Mouse (Mus musculus) liver, embryonic 15.5 days (tissue): Measurements from ENCODE around the gene Ccr8. TPM values are rescaled to one million over a fixed set of nuclear protein-coding genes. Genes with fewer than 3 reads are reported as not detected.

Experiments
- ATAC-seq: fragments of 200-750 bp; cut with Nextera tagmentation; 2 replicates; pipeline ENCODE4 v1.8.0; 2017; ENCODE audit warnings: moderate number of reproducible peaks, mild to moderate bottlenecking, moderate library complexity; ENCODE audit not compliant: insufficient read depth
- H3K27ac ChIP-seq: fragments of 300-500 bp; sonication (generic); replicated peaks from 2 replicates; pipeline ENCODE4 v1.5.1; 2015; ENCODE audit warnings: mild to moderate bottlenecking, inconsistent platforms
- H3K27me3 ChIP-seq: fragments of 300-500 bp; sonication (generic); 2 replicates; pipeline ENCODE4 v1.6.1; 2015; ENCODE audit warnings: mild to moderate bottlenecking, inconsistent platforms
- H3K36me3 ChIP-seq: fragments of 300-500 bp; sonication (generic); replicated peaks from 2 replicates; pipeline ENCODE4 v1.6.1; 2015; ENCODE audit warnings: moderate library complexity, mild to moderate bottlenecking, inconsistent platforms
- H3K4me1 ChIP-seq: fragments of 300-500 bp; sonication (generic); replicated peaks from 2 replicates; pipeline ENCODE4 v1.6.1; 2015; ENCODE audit warnings: inconsistent platforms
- H3K4me2 ChIP-seq: fragments of 300-500 bp; sonication (generic); 2 replicates; pipeline ENCODE4 v1.6.1; 2015; ENCODE audit warnings: moderate library complexity, mild to moderate bottlenecking, inconsistent platforms
- H3K4me3 ChIP-seq: fragments of 300-500 bp; sonication (generic); replicated peaks from 2 replicates; pipeline ENCODE4 v1.5.1; 2015; ENCODE audit warnings: mild to moderate bottlenecking, inconsistent platforms
- H3K9ac ChIP-seq: fragments of 300-500 bp; sonication (generic); 2 replicates; pipeline ENCODE4 v1.6.1; 2015; ENCODE audit warnings: moderate library complexity, mild to moderate bottlenecking, inconsistent platforms
- H3K9me3 ChIP-seq: fragments of 300-500 bp; sonication (generic); replicated peaks from 2 replicates; pipeline ENCODE4 v1.6.1; 2016; ENCODE audit warnings: inconsistent platforms
- WGBS: fragments of 180-500 bp; shearing (Covaris S2); methylation state at CpG from one replicate; pipeline ENCODE4 v1.1.7; 2015; ENCODE audit warnings: mixed read lengths; ENCODE audit not compliant: insufficient replicate concordance; 5-methylcytosine and 5-hydroxymethylcytosine counted together
- polyA plus RNA-seq: library from polyadenylated mRNA; unstranded; fragments of >200 nt; fragmentation: Nextera tagmentation; extraction: Ambion mirVana; gene quantifications from 2 replicates; pipeline ENCODE4 v1.2.1, GENCODE M21; 2015

Ccr8 gene
- polyA plus RNA-seq, 1 experiment from 2014 or later, result 0.07 TPM

GRCm38 (mm10) chr9:120132980-120133754 is 41.3 kb downstream of the Ccr8 start:
- H3K4me3 ChIP-seq, result no peak overlapping the region
- ATAC-seq, result peak; percentile 32; the same call in 1 of the 2 replicates
- WGBS, result 24% methylated on average over 8 of the region's 8 CpGs

DNA sequence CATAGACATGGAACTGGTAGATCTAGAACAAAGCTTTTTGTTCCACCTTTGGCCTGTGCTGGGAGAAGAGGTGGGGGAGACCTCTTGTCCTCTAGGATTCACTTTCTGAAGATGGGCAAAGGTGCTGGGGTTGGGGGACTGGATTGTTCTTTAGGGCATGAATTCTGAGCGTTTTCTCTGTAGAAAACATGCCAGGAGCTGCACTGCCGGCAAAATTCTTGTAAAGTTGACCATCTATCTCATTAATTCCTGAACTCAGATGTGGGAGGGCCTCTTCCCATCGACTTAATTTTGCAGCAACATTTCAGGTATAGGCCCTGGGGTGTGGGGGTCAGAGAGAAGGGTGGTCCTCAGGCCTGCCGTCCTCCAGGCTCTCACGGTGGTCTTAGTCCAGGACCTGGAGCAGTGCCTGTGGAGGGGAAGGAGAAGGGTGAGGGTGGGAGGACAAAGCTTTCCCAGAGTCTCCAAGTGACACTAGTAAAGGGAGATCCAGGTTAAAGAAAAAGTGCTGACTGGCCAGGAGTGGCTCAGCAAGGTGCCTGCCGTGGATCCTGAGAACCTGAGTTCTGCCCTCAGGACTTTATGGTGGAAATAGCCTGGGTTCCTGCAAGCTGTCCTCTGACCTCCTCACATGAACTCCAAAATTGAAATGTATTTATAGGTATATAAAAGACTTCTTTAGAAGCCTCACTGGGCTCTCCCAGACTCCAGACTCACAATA is 42.0 kb downstream of the Ccr8 start:
- H3K4me2 ChIP-seq, result no peak overlapping the region
- no peak overlapping the region; the same call in 1 of the 2 replicates for H3K27ac ChIP-seq
- ATAC-seq, result no peak
- H3K9ac ChIP-seq, result no peak overlapping the region
- H3K9me3 ChIP-seq, result no peaks in the 10 kb centered on the region
- no peaks in the 10 kb centered on the region for H3K27me3 ChIP-seq
- H3K4me1 ChIP-seq, result peaks cover 14% of the 10 kb centered on the region
- H3K4me3 ChIP-seq, result no peak overlapping the region
- WGBS, result 41% methylated on average over 6 of the region's 6 CpGs
- peaks cover 42% of the 10 kb centered on the region for H3K36me3 ChIP-seq

More at GRCm38 (mm10) chr9:120132980-120133754, 41.3 kb downstream of the Ccr8 start:
- Histone ChIP-seq H3K4me2 (no peak overlapping the region), H3K9me3 (no peaks in the 10 kb centered on the region), H3K9ac (no peak overlapping the region), H3K4me1 (peaks cover 22% of the 10 kb centered on the region), H3K27ac (peak overlapping the region; percentile 29; the same call in 1 of the 2 replicates), H3K36me3 (peaks cover 46% of the 10 kb centered on the region), H3K27me3 (no peaks in the 10 kb centered on the region)

DNA sequence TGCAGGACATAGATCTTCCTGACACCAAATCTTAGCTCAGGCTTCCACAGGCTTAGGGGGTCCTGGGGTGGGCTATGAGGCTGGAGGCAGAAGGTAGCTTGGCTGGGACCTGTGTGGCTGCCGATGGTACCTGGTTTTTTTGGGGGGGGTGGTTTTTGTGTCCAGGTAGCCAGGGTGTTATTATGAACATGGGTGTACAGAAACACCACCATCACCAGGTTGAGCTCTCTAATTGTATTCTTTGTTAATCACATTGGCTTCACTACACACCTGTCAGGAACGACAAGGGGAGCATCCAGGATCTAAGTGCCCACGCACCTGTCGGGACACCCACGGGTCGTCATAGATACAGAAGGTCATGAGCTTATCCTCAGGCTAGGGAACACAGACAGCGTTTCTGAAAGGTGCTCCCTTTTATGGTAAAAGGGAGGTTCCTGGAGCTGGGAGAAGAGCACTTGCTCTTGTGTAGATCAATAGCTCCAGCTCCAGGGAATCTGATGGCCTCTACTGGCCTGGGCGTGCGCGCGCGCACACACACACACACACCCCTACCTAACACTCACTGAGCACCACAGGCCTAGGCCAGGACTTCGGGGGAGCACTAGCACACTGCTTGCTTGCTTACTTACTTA is 42.7 kb downstream of the Ccr8 start:
- no peak overlapping the region; the same call in 1 of the 2 replicates for H3K27ac ChIP-seq

GRCm38 (mm10) chr9:120135454-120135853 is 43.5 kb downstream of the Ccr8 start:
- H3K27ac ChIP-seq, result no peak overlapping the region
- no peaks in the 10 kb centered on the region; the same call in 1 of the 2 replicates for H3K27me3 ChIP-seq
- H3K9ac ChIP-seq, result no peak overlapping the region
- peaks cover 26% of the 10 kb centered on the region for H3K36me3 ChIP-seq
- 86% methylated on average over 11 of the region's 11 CpGs for WGBS
- no peak for ATAC-seq
- no peak overlapping the region for H3K4me2 ChIP-seq
- no peaks in the 10 kb centered on the region for H3K9me3 ChIP-seq
- peaks cover 4% of the 10 kb centered on the region; the same call in 1 of the 2 replicates for H3K4me1 ChIP-seq
- H3K4me3 ChIP-seq, result no peak overlapping the region

More for the DNA sequence above, 42.7 kb downstream of the Ccr8 start:
- Histone ChIP-seq H3K4me3 (no peak overlapping the region), H3K27me3 (no peaks in the 10 kb centered on the region), H3K9ac (no peak overlapping the region), H3K9me3 (no peaks in the 10 kb centered on the region), H3K4me2 (no peak overlapping the region), H3K4me1 (peaks cover 7% of the 10 kb centered on the region), H3K36me3 (peaks cover 34% of the 10 kb centered on the region)
- 73% methylated on average over 13 of the region's 13 CpGs for WGBS
- ATAC-seq, result no peak

DNA sequence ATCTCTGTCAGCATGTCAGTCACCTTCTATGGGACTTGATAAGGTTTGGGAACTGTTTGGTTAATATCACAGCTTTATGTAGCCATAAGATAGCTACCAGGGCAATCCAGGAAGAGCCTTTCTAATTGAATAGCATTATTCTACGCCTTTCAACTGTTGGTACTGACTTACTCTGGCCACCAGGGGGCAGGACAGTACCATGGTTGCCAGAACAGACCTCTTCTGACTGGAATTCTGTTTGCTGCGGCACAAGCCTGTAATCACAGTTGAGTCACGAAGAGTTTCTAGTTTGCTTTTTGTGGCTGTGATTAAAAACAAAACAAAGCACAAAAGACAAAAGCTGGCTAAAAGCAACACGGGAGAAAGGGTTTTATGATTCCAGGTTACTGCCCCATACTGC is 48.7 kb downstream of the Ccr8 start:
- ATAC-seq, result 0 out of 2 replicates have a peak, but pooled peaks have one; percentile 22
- H3K27me3 ChIP-seq, result peaks cover 10% of the 10 kb centered on the region; the same call in 1 of the 2 replicates
- no peaks in the 10 kb centered on the region for H3K4me1 ChIP-seq
- 13% methylated on average over 4 of the region's 4 CpGs for WGBS
- no peaks in the 10 kb centered on the region for H3K36me3 ChIP-seq
- H3K9ac ChIP-seq, result no peak overlapping the region
- no peak overlapping the region for H3K4me2 ChIP-seq
- H3K4me3 ChIP-seq, result no peak overlapping the region
- no peak overlapping the region for H3K27ac ChIP-seq
- H3K9me3 ChIP-seq, result no peaks in the 10 kb centered on the region

DNA sequence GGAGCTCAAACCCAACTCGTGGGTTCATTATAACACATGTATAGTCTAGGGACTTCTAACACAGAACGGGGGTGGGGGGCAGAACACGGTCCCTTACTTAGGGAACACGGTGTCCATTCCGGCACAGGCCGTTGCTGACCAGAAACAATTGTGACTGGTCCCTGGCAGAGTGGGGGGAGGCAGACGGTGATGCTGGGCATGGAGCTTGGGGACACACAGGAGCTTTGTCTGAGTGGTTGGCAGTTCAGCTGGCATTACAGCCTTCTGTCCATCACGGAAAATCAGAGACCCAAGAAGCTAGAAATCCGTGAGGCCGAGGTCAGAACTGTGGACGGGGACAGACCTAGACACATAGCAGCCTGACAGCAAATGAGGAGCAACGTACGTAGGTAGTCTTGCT is 52.6 kb downstream of the Ccr8 start:
- Histone ChIP-seq H3K9ac (no peak overlapping the region), H3K9me3 (no peaks in the 10 kb centered on the region), H3K4me1 (no peaks in the 10 kb centered on the region), H3K4me2 (no peak overlapping the region), H3K36me3 (no peaks in the 10 kb centered on the region), H3K27me3 (peaks cover 10% of the 10 kb centered on the region; the same call in 1 of the 2 replicates), H3K4me3 (no peak overlapping the region), H3K27ac (no peak overlapping the region)
- WGBS, result 71% methylated on average over 13 of the region's 13 CpGs
- ATAC-seq, result no peak

Other genes starting within 250 kb of the Ccr8 start
- gene Wdr48, start 197.2 kb upstream of the Ccr8 start, polyA plus RNA-seq, result 21.2 and 21.4 TPM in 2 replicates
- 9.9 and 11.4 TPM in 2 replicates for gene Gorasp1, start 154.5 kb upstream of the Ccr8 start, polyA plus RNA-seq
- gene Ttc21a, start 154.5 kb upstream of the Ccr8 start, polyA plus RNA-seq, result 0.14 and 0.22 TPM in 2 replicates
- gene Csrnp1, start 107.5 kb upstream of the Ccr8 start, polyA plus RNA-seq, result 2.0 and 2.8 TPM in 2 replicates
- 0.17 and 0.43 TPM in 2 replicates for gene Xirp1, start 68.5 kb upstream of the Ccr8 start, polyA plus RNA-seq
- gene Cx3cr1, start 22.2 kb upstream of the Ccr8 start, polyA plus RNA-seq, result 2.7 and 3.5 TPM in 2 replicates
- gene Slc25a38, start 18.3 kb downstream of the Ccr8 start, polyA plus RNA-seq, result 130 and 137 TPM in 2 replicates
- 830 and 871 TPM in 2 replicates for gene Rpsa, start 35.6 kb downstream of the Ccr8 start, polyA plus RNA-seq
- gene Mobp, start 57.6 kb downstream of the Ccr8 start, polyA plus RNA-seq, result not detected in 2 replicates
- gene Myrip, start 209.4 kb downstream of the Ccr8 start, polyA plus RNA-seq, result 0.02 TPM in 1 of 2 replicates, not detected in the other